Mouse (Mus musculus) kidney, postnatal 36 days (tissue): Measurements from ENCODE around the gene Slain1.

Experiments used
- DNase-seq, 2 experiments: peaks; one replicate each; pipeline ENCODE4 v3.0.0; 2021 to 2022; ENCODE audit warnings: mixed read lengths in 2 of 2

The Slain1 gene

DNA sequence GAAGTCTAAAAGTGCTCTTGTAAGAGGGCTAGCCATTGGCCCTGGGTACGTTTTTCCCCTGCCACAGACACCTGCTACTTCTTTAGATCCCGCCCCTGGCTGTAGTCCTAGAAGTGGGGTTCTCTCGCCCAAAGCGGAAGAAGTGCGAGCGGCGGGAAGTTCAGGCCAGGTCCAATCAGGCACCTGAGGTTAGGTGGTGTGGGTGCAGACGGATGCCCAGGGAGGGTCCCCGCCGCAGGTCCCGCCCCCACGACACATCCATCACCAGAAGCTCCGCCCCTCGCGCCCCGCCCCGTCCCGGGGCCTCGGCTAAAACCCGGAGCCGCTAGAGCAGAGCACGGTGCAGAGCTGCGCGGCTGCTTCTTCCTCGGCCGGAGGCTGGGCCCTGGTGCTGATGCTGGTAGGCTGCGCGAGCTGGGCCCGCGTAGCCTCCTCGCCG is at the start of gene Slain1:
Slain1 (plus strand) TSS at position 333 of the 439 bp plus-strand sequence.
- peak; percentile 87 to 92 for DNase-seq

DNA sequence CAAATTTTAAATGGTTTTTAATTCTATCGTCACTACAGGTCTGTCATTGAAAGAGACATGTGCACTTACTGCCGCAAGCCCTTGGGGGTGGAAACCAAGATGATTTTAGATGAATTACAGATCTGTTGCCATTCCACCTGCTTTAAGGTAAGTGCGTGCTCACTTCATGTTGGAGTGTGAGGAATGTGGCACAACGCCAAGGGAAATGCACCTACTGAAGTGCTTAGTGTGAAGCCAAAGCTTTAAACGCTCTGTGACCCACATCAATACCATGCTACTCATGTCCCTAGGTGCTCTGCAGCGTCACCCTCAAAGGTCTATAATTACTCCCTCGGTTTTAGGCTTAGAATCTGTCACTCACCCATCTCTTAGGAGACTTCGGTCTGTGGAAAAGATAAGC is 42.0 kb upstream of the Slain1 start:
- no peak for DNase-seq

DNA sequence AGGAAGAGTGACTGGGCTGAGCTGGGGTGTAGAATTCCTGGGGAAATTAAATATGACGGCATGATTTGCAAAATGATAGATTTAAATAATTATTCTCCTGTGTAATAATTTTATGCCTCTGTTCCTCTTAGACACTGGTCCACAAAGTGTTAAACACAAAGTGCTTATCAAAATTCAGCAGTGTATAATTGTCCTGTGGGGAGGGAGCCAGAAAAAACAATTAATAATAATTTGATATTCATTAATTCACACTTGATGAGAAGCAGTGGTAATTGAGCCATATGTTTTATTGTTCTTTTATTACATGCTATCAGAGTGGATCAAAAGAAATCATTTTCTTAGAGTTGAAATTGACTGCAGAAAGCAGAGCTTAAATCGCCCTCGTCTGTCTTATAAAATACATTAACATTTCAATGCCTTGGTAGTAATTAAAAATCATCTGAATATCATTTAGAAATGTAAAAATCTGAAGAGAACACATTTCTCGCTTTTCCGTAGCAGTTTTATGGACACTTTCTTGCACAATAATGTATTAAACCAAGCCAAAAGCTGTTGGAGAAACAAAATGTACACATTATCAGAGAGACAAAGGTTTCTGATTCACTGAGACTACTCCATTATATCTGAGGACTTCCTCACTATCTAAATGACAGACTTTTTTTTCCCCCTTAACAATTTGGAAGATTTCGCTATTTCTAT is 36.3 kb upstream of the Slain1 start:
- DNase-seq, result no peak

DNA sequence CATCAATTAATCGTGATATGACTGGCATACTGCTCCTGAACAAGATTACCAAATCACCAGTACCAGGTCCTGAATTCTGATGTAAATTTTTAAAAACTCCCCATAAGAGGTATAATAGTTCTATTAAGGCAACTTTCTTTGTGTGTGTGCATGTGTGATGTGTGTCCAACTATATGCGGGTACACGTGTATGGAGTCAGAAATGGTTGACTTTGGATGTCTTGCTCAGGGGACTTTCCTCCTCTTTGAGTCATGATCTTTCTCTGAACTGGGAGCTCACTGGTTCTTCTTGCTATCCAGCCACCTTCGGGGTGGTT is 35.8 kb upstream of the Slain1 start:
- DNase-seq, result no peak

DNA sequence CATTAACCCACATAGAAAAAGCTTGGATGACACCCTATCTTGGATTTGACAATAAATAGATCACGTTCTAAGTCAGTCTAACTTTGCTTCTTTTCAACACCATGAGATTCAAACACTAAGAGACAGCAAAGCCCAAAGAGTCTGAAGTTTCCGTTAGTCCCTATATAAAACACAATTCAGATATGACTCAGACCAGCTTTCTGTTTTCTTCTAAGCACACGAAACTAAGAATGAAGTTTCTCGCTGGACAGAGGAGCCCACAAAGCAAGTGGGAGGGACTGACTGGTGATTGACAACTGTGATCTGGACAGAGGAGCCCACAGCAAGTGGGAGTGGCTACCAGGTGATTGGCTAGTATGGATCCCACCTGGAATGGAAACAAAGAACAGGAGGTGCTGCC is 30.3 kb upstream of the Slain1 start:
- no peak for DNase-seq

DNA sequence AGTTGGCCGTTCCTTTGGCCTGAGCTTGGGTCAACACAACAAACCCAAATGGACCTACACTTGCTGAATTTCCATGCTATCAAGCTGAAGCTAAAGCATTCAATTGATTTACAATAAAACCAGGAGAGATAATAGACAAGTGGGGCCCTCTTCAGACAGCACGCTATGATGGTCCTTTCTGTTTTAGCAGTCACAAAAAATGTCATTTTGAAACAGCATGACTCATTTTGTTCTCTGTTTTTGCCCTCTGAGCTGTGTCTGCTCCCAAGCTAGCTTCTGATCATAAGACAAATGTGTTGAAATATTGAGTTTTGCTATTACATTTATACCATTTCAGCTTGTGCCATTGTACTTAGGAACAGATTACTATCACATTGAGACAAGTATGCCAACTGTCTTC is 28.8 kb upstream of the Slain1 start:
- no peak for DNase-seq

DNA sequence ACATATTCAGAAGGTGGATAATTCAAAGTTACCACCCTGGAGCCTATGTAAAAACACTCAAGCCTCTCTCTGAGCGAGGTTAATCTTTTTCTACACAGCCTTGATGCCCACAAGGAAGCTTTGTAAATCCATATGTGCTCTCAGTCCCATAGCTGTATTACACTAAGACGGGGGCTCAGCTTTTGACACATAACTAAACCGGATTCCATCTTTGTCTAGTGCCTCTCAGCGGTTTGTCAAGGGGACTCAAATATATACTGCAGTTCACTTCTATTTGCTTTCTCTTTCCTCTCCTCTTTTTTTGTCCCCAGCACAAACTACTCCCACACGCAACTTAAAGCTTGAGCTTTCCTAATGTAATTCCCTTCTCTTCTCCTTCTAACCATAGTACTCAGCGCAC is 23.9 kb upstream of the Slain1 start:
- no peak for DNase-seq

DNA sequence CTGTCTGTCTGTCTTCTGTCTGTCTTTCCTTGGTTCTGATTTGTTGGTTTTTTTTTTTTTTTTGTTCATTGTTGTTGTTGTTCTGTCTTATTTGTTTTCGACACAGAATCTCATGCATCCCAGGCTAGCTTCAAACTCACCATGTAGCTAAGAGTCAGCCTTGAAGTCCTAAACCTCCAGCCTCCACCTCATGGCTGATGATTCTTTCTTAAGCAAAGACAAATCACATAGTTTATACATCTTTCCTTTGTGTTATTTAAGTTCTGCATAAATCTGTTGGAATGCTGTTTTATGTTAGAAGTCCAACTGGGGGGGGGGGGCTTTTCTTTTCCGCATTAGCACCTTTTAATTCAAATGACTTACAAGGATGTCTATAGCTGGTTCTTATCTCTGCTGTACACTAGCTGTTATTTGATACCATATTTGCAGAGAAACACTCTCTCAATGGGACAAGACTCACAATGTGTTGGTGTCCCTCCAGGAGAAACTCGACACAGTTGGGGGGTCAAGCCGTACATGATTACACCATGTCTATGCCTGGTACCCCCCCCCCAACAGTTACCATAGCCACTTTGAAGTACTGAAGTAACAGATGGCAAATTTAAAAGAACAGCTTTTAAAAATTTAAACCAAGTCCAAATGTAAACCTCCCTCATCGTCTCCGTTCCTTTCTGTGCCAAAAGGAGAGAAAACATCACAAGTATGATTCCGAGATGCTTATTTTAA is 20.2 kb upstream of the Slain1 start:
- no peak for DNase-seq

DNA sequence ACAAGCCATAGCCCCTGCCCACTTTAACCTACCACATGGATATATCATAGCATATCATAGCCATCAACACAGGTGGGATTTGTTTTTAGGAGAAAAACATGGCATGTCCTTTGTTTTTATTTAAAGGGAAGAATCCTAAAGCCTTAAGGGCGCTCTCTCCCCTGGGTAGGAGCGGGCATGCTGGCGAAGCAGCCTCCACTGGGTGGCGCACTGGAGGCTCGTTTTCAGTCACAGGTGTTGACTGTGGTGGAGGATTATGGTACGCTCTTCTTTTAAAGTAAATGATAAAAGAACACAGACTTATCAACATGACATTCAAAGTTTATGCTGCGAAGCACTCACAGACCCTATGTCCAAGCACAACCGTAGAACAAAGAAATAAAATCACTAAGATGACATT is 19.5 kb upstream of the Slain1 start:
- peak in 1 of 2 experiments; percentile 33 for DNase-seq

DNA sequence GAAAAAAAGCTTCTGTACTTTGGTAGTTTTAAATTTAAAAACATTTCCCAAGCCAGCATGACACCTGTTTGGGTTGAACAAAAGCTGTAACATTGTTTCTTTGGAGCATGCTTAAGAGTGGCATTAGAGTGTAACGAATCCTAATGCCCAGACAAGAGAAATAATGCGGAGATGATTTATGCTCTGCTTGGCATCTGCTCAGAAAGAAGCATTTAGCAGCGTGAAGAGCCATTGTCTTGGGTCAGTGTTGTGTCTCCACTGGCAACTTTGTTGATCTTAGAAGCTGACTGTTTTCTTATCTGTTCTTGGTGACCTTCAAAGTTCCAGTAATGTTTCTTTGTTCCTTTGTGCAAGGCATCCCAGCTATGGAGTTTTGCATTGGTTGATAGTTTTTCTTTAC is 6.1 kb upstream of the Slain1 start:
- no peak for DNase-seq

DNA sequence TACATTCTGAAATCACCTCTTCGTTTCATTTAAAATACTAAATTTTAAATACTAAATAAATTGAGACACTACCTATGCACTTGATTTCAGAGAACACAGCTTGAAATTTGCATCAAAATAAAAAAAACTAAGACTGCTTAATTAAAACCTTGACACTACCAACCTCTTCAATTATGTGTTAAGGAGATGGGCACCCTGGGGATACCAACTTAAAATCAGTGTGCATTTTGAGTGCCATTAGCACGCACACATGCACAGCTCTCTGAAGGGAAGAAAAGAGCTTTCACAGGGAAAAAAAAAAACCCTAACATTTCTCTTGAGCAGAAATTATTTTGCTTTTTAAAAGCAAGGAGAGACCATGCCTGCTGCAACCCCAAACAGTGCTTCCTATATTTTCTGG is 2.0 kb upstream of the Slain1 start:
- DNase-seq, result no peak

DNA sequence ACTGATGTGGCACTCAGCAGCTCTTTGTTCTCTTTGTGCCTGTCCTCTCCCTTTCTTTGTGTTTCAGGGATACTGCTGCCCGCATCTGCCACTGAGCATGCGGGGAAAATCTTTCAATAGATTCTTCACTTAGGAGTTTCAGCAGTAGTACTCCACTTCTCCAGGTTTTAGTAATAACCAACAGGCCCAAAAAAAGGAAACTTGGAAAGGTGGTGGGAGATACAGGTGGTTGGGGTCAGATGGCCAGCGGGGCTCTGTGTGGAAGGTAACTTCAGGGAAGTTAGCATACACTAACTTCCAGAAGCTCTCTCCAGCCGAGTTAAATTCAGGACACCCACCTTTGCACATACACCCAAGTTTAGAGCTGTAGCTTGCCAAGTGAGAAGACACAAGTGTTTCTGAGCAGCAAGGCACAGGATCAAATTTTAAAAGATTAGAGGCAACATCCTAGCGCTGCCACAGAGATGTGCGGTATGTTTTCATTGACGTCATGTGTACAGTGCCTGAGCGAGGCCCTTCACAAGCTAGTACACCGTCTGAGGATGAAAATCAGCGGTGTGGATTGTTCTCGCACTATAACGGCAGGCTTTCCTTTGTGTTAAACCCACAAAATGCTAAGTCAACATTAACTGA is 1.3 kb upstream of the Slain1 start:
- peak in 1 of 2 experiments; percentile 14 for DNase-seq

DNA sequence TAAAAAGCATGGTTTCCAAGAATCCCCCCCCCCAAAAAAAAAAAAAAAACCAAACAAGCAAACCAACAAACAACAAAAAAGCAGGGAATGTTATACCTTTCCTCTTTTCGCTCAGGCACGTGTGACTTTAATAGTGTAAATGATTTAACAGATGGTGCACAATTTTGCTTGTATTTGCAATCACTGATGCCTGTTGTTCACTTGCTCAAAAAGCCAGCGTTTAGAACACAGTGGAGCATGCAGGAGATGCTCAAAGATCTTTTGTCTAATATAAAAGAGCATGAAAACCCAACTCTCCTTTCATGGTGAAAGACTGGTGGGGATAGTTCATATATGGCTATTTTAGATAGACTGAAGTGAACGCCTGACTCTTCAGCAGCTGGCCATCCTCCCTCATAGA is 726 bp upstream of the Slain1 start:
- DNase-seq, result no peak

DNA sequence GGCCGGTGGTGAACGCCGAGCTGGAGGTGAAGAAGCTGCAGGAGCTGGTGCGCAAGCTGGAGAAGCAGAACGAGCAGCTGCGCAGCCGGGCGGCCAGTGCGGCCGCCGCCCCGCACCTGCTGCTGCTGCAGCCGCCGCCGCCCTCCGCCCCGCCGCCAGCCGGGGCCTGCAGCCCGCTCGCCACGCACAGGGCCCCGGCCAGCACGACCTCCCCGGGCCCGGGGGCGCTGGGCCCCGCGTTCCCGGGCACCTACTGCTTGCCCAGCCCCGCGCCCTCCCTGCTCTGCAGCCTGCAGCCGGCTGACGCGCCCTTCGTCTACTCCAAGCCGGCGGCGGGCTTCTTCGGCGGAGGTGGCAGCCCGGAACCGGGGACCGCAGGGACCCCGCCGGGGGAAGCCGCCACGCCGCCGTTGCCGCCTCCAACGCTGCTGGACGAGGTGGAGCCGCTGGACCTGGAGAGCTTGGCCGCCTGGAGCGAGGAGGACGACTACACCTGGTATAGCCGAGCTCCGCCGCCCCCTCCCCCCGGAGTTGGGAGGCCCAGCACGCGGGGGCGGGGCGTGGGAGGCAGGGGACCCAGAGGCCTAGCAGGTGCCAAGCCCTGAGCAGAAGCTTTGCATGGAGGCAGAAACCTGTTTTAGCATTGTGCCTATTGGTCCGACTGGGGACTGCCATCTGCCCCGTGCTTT is 529 bp downstream of the Slain1 start:
- peak; percentile 60 to 80 for DNase-seq

DNA sequence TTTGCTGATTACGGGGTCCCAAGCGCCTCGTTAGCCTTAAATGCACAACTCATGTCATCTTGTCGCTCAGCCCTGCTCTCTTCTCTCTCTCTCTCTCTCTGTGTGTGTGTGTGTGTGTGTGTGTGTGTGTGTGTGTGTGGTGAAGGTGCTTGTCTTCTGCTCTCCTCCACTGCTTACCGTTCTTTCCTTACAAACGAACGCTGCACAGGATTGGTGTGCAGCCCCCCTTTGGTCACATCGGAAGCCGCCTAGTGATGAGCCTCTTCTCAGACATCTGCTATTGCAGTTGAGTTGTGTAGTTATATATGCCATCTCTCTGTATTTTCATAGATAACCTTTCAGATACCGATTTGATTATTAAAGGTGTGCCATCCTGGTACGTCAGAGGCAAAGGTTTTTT is 1.1 kb downstream of the Slain1 start:
- DNase-seq, result no peak

DNA sequence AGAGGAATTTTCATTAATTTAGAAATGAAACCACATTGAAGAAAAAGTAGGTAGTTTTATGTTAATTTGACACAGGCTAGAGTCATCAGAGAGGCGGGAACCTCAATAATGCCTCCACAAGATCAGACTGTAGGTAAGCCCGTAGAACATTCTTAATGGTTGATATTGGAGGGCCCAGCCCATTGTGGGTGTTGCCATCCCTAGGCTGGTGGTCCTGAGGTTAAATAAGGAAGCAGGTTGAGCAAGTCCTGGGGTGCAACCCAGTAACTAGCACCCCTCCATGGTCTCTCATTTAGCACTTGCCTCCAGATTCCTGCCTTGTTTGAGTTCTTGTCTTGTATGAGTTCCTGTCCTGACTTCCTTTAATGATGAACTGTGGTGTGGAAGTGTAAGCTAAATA is 1.5 kb downstream of the Slain1 start:
- DNase-seq, result no peak

DNA sequence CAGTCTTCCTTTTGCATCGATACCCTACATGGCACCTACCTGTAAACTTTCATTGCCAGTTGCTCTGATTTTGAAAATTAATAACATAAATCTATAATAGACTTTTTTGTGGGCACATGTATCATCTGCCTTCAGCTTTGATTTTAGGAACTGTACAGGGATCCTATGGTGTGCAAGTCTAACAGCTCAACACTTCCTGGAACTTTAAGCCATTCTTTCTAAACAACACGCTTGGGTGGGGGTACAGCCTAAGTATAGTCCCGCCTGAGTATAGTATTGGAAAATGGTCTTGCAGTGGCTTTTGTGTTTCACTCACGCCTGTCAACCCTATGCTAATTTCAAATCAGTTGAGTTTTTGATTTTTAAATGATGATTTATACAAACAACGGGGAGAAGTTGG is 2.5 kb downstream of the Slain1 start:
- DNase-seq, result no peak

DNA sequence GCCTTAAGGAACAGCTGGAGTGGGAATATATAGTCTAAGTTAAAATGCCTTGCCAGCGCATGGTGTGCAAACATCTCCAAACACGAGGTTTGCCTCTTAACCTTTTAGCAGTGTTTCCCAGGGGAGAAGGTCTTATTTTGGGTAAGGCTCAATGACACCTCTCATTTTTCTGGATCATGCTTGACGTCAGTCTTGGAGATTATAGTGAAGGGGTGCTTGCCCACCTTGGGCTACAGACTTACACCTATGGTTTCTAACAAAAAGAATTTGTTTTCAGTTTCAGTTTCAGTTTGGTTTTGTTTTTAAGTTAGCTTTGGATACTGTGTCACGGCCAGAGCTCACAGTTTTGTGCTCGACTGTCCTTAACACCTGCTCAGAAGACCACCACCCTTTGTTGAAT is 3.8 kb downstream of the Slain1 start:
- DNase-seq, result no peak

DNA sequence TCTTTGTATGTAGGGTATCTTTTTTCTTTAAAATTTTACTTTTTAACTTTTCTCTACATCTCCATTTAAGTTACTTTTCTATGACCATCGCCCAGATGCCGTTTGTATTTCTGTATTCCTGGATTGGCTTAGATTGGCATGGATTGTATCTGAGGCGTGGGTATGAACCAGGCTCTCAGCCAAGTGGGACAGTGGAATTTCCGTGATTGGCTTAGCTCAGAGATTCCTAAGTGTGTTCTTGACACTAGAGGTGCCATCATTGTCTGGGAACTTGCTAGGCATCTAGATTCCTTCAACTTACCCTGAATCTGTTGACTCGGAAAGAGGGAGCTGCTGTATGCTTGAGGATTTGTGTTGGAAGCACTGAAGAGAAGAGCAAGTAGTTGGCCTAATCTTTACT is 5.4 kb downstream of the Slain1 start:
- DNase-seq, result no peak

DNA sequence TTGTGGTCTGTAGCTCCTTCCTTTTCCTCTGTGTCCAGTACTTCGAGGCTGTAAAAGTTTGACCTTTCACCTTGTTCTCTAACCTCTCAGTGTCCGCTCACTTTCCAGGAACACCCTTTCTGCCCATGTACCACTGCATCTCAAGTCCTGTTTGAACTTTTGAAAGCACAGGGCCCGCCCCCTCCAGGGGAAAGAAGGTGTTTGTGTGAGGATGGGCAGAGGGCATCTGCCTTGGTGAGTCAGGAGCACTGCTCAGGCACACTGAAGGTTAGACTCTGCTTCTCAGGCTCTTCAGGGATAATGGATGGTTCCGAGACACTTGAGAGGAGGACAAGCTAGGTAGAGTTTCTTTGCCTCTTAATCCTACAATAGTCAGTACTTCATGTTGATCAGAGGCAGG is 7.8 kb downstream of the Slain1 start:
- no peak for DNase-seq

DNA sequence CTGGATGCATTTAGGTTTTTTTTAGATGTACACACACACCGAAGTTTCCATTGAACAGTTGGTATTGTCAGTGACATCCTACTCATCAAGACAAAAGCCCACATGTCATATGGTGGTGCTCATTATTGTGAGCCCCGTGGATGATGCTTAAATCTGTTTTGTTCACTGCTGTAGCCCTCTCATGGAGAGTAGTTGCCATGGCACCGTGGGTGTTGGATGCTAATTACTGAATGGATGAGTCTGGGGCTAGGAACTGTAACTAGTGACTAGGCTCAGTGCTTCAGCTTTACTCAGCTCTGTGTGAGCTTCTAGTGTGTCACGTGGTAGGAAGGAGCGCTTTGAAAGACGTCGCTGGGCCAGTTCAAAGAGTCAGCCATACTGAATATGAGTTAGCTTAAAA is 13.0 kb downstream of the Slain1 start:
- no peak for DNase-seq

DNA sequence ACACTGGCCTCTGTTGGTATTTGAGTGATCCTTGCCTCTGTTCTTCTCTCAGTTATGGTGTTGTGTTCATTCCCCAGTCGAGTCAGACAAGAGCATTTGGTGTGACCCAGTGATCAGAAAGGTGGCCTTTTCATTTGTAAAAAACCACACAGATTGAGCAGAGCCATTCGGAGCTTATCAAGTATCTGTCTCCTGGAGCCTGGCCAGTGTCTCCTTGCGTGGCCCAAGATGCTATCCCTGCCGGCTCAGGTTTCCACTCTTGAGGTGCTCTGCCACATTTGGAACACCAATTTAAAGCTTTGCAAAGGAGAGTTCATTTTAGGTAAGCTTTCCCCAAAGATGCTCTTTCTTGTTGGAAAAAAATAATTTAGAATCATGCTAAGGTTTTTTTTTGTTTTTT is 14.4 kb downstream of the Slain1 start:
- DNase-seq, result no peak

DNA sequence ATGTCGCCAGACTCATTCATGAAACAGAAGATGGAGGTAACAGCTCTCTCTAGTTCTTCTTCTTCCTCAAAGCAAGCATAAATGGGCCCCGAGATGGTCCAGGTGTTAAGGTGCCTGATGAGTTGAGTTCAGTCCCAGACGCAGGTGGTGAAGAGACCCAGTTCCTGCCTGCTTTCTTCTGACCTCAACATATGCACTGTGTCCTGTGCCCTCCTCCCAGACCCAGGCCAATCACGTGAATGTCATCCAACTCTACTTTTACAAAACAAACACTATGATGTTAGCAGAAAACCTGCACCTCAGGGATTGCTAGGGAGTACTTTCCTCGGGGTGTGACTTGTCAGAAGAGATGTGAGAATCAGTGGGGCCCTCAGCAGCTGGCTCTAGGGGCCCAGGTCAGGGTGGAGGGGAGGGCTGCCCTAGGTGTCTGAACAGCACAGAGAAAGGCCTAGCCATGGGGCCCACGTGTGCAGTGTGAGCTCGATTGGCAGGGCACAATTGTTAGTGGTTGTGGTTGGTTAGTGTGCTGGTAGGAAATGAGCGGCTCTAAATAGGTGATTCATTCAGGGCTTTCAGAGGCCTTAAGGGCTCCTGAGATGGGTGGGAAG is 16.4 kb downstream of the Slain1 start:
- DNase-seq, result no peak
